Mouse (Mus musculus) olfactory bulb, adult 2 months (tissue): Measurements from ENCODE around the gene Mef2c.

Experiments
- CTCF ChIP-seq: fragments of 200-500 bp; IDR thresholded peaks from 2 replicates; pipeline ENCODE4 v1.5.1; 2012; ENCODE audit warnings: low read depth, mild to moderate bottlenecking, low read length, moderate library complexity; ENCODE audit not compliant: insufficient read depth
- POLR2A ChIP-seq: fragments of 200-500 bp; IDR thresholded peaks from 2 replicates; pipeline ENCODE4 v1.6.1; 2012; ENCODE audit warnings: mild to moderate bottlenecking, low read depth, low read length, moderate library complexity; ENCODE audit not compliant: insufficient read depth

DNA sequence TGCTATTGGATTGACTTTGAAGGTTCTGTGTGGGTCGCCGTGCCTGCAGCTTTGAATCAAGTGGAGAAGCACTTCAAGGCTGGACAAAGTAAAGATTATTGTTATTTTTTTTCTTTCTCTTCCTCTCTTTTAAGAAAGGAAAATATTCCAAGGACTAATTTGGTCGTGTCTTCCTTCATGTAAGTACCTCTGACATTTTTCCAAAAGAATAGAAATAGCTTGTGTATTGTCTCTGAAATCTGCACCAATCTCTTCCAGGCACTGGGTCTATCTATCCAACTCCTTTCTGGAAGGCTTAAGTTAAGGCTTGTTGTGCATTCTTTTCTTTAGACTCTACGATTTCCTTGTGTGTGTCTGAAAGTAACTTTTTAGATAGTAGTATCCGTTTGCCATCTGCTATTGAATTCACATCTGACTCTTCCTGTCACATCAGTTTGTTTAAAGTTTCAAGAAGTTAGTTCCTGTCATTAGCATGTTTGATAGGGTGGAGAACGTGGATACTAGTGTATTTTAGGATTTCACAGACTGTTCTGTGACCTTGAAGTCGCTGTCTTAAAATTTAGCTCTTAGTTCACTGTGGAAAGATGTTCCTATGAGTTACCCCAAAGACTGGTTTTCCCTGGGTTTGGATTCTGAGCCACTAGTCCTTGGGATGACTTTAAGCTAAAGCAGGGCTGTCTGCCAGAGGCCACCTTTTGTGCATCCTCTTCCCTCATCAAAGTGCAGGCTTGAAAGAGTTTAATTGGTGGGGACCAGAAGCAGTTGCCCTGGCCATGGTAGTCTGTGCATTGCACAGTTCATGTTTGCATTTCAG lies 21.3 kb downstream of the Mef2c start:
- TF ChIP-seq CTCF = no peak
- TF ChIP-seq POLR2A = no peak
